Mouse (Mus musculus): ENCODE measurements around the gene Eng.

Gene Eng

GRCm38 (mm10) chr2:32680961-32681650, 34.7 kb downstream of the Eng start:
- DNase-seq (ENCODE audit: low read depth, low spot score), result no peak

GRCm38 (mm10) chr2:32681754-32682153, 35.4 kb downstream of the Eng start:
- no peak for DNase-seq (ENCODE audit: low read depth, low spot score)

DNA sequence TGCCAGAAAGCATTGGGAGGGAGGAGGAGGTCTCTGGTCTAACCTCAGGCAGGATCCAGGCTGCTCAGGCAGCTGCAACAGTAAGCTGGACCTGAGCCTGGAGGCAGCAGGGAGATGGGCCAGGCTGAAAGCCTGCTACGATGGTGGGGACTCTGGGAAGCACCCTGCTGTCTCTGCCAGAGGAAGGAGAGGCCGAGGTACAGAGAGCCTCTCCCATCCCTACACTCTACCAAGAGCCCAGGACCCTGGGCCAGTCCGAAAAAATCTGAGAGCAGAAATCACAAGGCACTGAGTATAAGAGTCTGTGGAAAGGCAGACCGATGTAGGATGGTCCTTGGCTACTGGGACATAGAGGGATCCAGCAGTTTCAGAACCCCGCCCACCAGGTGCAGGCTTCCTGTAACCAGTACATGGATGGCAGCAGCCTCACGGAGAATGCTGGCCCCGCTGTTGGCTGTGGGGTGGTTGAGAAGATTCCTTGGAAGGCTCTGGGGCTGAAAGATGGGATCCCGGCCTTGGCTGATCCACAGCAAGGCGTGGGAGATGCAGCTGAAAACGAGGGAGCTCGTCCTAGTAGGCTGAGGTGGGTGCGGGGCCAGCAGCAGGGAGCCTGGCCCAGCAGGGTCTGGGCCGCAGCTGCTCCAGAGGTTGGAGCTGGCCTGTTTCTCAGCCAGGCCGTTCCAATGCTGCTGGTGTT, 36.5 kb downstream of the Eng start:
- no peak for DNase-seq (ENCODE audit: low read depth, low spot score)

- DNase-seq (ENCODE audit: low read depth, low spot score), result no peak
Observed at GRCm38 (mm10) chr2:32683701-32684100, 37.3 kb downstream of the Eng start.

- DNase-seq (ENCODE audit: low read depth, low spot score), result no peak
Observed at GRCm38 (mm10) chr2:32684681-32685428, 38.5 kb downstream of the Eng start.

GRCm38 (mm10) chr2:32685807-32686206, 39.4 kb downstream of the Eng start:
- no peak for DNase-seq (ENCODE audit: low read depth, low spot score)

GRCm38 (mm10) chr2:32686640-32687039, 40.2 kb downstream of the Eng start:
- DNase-seq (ENCODE audit: low read depth, low spot score), result no peak

DNA sequence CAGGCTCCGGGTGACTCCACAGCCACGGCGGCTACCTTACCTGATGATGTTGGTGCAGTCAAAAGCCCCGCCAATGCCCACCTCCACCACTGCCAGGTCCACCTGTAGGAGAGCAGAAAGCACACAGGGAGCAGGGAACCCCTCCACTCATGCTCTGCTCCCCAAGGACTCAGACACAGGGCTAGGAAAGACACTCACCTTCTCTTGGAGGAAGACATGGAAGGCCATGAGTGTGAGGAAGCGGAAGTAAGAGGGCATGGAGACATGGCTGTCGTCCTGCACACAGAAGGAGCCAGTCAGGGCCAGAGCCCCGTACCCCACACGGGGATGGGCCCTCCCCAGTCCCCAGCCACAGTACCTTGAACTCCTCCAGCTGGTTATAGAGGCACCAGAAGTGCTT, 41.2 kb downstream of the Eng start:
- no peak for DNase-seq (ENCODE audit: low read depth, low spot score)

DNA sequence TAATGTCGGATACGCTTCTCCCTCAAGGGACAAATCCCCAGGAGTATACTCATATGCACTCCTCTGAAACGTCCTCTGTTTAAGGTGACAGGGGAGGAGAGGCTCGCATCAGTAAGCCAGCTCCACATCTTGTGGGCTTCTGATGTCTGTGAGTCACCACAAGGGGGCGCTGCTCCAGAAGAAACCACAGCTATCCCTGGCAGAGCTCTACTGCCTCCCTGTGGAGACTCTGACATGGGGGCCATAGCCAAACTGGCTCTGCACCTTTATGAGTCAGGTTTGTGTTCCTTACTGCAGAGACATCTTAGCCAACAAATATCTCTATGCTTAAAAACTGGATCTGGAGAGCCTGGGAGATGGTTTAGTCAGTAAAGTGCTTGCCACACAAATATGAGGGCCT, 43.0 kb downstream of the Eng start:
- peak; percentile 89 for DNase-seq (ENCODE audit: low read depth, low spot score)

DNA sequence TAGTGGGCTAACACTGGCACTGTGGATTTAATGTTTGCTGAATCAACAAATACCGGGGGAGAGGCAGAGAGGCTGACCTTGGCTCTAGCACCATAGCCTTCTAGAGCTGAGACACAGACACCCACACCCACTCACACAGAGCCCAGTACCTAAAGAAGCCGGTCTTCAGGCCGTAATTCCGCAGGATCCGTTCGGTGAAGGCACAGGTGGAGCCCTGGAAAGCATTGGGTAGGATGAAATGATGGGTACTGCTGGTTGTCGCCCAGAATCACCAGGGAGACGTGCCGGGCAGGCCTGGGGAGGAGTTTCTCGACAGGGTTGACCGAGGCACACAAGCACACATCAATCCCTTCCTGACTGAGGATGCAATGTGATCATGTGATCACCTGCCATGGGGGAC, 44.6 kb downstream of the Eng start:
- no peak for DNase-seq (ENCODE audit: low read depth, low spot score)

DNA sequence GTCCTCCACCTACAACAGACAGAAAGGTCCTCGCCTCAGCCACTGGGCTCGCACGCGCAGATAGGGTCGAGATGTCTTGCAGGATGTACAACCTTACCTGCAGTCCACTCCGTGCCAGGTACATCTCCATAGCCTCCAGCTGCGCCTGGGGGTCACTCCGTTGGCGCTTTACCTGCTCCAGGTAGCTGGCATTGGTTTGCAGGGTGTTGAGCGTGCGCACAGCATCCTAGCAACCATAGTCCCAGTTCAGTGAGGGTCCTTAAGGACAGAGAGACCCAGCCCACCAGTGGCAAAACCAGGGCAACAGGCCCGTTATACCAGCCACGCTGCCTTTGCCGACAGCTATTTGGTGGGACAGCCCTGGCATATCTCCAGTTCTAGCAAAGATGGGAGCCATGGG, 46.1 kb downstream of the Eng start:
- no peak for DNase-seq (ENCODE audit: low read depth, low spot score)

GRCm38 (mm10) chr2:32693282-32693681, 46.9 kb downstream of the Eng start:
- peak; percentile 28 for DNase-seq (ENCODE audit: low read depth, low spot score)

GRCm38 (mm10) chr2:32693823-32694411, 47.5 kb downstream of the Eng start:
- peak; percentile 98 for DNase-seq (ENCODE audit: low read depth, low spot score)

DNA sequence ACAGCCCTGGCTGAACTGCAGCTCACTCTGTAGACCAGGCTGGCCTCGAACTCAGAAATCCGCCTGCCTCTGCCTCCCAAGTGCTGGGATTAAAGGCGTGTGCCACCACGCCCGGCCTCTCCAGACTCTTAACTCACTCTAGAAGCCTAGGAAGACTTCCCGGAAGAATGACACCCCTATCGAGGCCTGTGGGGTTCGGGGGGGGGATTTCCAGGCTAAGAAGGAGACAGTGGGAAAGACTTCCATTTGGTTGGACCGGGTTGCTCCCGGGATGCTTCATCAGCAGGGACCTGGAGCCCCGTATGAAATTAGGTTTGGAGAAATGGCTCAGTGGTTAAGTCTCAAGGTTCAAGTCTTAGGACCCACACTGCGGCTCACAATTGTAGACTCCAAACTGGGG, 48.3 kb downstream of the Eng start:
- no peak for DNase-seq (ENCODE audit: low read depth, low spot score)

DNA sequence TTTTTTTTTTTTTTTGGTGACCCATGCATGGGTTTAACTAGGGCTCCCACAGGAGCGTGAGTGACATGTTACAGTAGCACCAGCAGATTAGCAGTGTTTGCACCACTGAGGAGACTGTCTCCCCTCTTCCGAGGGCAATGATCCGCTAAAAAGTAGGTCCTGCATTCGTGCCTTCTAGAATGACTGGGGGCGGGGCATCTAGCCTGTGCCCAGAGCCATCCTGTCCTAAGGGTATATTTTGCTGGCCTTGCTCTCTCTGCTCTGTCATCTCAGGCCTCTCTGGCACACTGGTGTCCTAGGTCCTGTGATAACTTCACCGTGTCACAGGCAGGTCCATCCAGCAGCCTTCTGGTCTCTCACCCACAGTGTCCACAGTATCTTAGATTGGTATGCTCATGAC, 53.3 kb downstream of the Eng start:
- no peak for DNase-seq (ENCODE audit: low read depth, low spot score)

DNA sequence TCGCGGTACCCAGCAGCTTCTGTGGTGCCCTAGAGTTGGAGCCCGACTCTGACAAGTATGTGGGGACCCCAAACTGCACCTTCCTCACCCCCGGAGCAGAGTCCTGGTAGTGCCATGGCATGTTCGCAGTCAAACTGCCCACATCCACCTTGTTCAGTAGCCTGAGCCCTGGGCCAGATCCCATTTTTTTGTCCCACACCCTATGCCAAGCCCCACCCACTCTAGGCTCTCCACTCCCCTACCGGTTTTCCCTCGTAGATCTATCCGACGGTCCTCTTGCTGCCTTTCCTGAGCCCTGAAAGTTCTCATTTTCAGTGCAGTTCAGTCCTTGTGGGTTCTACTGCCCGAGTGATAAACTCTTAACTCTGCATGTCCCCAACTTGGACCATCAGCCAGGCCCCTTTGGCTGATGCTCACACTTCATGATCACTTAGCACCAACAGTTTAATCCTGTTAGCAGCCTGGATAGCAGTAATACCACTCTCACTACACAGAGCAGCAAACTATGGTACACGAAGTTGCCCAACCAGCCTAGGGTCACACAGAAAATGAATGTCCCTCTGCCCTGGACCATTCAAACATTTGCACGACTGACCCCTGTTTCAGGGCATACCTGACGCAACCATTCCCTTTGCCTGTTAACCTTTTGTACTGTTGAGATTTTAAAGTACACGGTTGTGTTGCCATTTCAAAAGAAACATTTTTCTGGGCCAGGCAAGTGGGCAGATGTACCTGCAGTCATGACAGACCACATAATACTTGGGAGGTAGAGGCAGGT, 54.8 kb downstream of the Eng start:
- DNase-seq (ENCODE audit: low read depth, low spot score), result no peak

DNA sequence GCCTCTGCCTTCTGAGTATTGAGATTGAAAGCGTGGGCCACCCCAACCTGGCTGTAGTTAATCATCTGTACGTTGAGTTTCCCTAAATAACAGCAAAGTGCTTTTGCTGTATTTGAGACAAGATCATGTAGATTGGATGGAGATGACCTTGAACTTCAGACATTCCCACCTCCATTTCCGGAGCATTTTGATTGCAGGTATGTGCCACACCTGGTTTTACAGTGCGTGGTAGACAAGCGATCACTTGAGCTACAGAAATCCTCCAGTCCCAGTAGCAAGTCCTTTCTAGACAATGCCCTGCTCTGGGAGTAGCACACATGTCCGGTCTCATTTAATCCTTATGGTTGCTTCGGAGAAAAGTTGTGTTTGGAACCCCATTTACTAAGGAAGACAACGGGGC, 56.7 kb downstream of the Eng start:
- no peak for DNase-seq (ENCODE audit: low read depth, low spot score)

DNA sequence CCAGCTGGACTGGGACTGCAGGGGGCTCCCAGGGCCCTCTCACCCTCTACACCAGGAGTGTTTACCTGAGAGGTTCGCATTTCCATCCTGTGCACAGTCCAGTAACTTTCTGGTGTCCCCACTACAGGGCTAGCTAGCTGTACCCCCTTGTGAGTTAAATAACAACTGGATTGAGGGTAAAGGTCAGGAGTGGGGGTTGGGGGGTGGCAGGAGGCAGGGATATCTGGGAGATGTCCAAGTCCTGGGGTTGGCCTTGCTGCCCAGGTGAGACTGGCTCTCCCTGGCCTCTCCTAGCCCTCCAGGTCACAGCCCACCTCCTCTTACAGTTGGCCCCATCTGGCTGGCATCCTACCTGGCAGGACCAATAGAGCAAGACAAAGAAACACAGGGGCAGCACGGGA, 57.6 kb downstream of the Eng start, which contains the start of gene Fpgs:
TSS of gene Fpgs (minus strand) at position 125 of the 401 bp plus-strand sequence.
- DNase-seq (ENCODE audit: low read depth, low spot score), result no peak

- no peak for DNase-seq (ENCODE audit: low read depth, low spot score)
Observed at GRCm38 (mm10) chr2:32705018-32705417, 58.6 kb downstream of the Eng start.

- DNase-seq (ENCODE audit: low read depth, low spot score), result no peak
Observed at GRCm38 (mm10) chr2:32706971-32707370, 60.6 kb downstream of the Eng start.

- peak; percentile 69 for DNase-seq (ENCODE audit: low read depth, low spot score)
Observed at GRCm38 (mm10) chr2:32708643-32709042, 62.2 kb downstream of the Eng start.

Measured in A20 (cell line).